Mouse (Mus musculus) hindlimb bud, embryonic 11.5 days (tissue): ENCODE measurements around the gene Gm10912.
"Not testable (repeated sequence)": the region's sequence is repeated elsewhere in the genome, so short reads cannot be mapped to it uniquely, and the experiment has no call there.

ENCODE experiments used
- DNase-seq: peaks from one replicate; pipeline ENCODE4 v3.0.0-alpha.2; 2012; ENCODE audit warnings: low read depth, low spot score; ENCODE audit errors: extremely low spot score

Gm10912 gene

DNA sequence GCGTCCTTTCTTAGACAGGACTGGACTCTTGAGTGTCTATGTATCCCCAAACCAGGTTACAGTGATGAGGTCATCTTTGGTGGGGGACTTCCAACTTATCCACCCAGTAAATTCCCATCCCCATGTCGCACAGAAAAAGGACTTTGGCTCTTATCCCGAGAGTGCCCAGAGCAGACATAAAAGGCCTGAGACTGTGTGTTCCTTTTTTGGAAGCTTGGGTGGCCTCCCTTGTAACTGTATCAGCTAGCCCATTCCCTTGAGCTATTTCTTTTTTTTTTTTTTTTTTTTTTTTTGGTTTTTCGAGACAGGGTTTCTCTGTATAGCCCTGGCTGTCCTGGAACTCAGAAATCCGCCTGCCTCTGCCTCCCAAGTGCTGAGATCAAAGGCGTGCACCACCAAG, at the start of gene Gm10912:
Gene Gm10912 (plus strand): TSS at position 301 of the 400 bp plus-strand sequence.
- DNase-seq: not testable (repeated sequence)

DNA sequence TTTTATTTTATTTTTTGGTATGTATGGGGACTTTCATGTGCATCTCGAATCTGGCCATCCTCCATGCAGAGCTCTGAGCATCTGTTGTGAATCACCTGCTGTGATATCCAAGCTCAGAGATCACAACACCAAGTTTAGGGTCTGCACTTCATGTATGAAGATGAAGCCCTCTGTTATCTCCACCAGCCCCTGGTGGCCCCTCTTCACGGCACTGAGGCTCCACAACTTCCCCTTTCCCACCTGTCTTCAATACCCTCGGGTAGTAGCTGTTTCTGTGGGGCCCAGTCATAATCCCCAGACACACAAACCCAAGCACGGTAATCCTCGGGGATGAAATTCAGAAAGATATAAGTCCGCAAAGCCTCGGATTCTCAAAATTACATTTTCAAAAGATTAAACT, 42.5 kb upstream of the Gm10912 start:
- DNase-seq: no peak

GRCm38 (mm10) chr2:104024656-104025055, 41.0 kb upstream of the Gm10912 start:
- DNase-seq: no peak

GRCm38 (mm10) chr2:104027458-104028138, 38.0 kb upstream of the Gm10912 start, which contains the start of gene Fbxo3:
Fbxo3 (plus strand) TSS chr2:104027721.
- no peak for DNase-seq

- DNase-seq: no peak
Measured at GRCm38 (mm10) chr2:104028139-104028723, 37.4 kb upstream of the Gm10912 start, which contains the start of gene 4931422A03Rik. 4931422A03Rik (minus strand) TSS chr2:104028361.

- no peak for DNase-seq
Measured at GRCm38 (mm10) chr2:104029074-104029473, 36.6 kb upstream of the Gm10912 start.

- no peak for DNase-seq
Measured at GRCm38 (mm10) chr2:104030381-104030780, 35.2 kb upstream of the Gm10912 start.

- no peak for DNase-seq
Measured at GRCm38 (mm10) chr2:104032056-104032455, 33.6 kb upstream of the Gm10912 start.

- no peak for DNase-seq
Measured at GRCm38 (mm10) chr2:104034832-104035472, 30.7 kb upstream of the Gm10912 start.

DNA sequence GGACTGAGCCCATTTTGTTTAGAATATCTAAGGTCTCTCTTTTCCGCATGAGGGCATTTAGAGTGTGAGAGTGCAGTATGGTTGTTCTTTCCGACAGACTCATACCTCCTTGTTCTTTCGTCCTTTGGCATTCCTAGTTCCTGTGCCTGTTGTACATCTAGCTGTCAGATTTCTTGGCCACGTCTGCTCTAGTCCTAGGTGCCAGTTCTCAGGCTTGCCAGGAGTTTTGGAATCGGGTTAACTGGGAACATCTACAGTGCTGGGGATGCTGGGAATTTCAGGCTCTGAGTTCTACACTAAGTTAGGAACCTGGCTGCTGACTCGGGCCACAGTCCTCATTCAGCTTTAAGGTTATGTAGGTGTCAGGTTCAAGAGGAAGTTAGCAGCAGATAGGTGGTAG, 30.0 kb upstream of the Gm10912 start:
- no peak for DNase-seq

DNA sequence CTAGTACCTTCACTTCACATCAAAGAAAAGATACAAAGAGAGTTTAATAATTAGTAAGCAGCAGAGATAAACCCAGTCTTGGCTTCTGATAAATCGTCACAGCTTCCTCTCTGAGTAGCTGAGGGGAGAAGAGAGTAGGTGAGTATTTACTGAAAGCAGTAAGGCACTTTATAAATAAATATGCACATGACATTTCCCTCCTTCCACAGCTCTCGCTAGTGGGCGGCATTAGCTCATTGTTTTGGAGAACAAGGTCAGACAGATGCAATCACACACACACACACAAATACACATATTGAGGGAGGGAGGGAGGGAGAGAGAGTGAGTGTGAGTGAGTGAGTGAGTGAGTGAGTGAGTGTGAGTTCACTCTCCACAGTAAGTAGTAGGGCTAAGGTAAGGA, 29.3 kb upstream of the Gm10912 start:
- DNase-seq: no peak

GRCm38 (mm10) chr2:104038236-104038635, 27.4 kb upstream of the Gm10912 start:
- no peak for DNase-seq

GRCm38 (mm10) chr2:104041632-104042031, 24.0 kb upstream of the Gm10912 start:
- DNase-seq: no peak

DNA sequence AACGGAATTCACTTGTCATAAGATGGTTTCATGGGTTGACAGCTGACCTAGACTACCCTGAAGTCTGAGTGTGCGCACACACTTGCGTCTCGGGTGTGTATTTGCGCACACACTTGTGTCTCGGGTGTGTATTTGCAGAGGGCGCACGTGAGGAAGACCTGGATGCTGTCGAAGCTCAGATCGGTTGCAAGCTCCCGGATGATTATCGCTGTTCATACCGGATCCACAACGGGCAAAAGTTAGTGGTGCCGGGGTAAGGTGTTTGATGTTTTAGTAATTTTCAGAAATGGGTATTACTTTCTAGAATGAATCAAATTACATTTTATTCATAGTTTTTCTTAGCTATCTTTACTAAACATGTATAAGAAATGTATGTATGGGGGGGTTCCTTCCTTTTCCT, 22.9 kb upstream of the Gm10912 start:
- DNase-seq: no peak

DNA sequence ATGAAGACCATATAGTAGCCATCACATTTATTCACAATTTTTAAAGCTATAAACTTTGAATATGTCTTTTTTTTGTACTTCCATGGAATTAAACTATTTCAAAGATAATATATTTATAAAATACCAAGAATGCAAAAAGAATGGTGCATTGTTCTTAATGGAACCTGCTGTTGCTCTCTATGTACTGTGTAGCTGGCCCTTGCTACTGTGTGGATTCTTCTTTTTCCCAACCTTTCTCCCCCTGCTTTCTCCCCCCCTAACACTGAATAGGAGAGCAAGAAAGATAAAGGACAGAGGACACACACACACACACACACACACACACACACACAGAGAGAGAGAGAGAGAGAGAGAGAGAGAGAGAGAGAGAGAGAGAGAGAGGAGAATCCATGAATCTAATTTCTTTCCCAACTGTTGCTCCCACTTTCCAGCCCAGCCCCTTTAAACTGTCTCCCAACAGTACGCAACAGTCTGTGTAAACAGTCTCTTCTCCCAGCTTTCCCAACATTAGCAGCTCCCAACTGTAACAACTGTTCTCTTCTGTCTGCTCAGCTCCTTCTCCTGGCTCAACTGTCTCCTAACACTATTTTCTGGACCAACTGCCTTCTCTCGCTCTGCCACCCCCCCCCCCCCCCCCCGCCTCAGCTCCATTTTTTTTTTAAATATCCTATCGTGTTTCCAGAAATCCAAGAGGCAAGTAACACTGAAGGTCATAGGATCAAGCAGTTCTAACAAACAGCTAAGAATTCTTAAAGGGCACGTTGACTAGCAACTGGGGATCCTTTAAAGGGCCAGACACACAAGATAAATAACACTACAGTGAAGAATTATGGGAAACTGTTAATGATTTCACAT, 21.8 kb upstream of the Gm10912 start:
- DNase-seq: no peak

- no peak for DNase-seq
Measured at GRCm38 (mm10) chr2:104044479-104045080, 21.0 kb upstream of the Gm10912 start.

- DNase-seq: no peak
Measured at GRCm38 (mm10) chr2:104058381-104058780, 7.2 kb upstream of the Gm10912 start.

GRCm38 (mm10) chr2:104058954-104059353, 6.7 kb upstream of the Gm10912 start:
- DNase-seq: no peak

DNA sequence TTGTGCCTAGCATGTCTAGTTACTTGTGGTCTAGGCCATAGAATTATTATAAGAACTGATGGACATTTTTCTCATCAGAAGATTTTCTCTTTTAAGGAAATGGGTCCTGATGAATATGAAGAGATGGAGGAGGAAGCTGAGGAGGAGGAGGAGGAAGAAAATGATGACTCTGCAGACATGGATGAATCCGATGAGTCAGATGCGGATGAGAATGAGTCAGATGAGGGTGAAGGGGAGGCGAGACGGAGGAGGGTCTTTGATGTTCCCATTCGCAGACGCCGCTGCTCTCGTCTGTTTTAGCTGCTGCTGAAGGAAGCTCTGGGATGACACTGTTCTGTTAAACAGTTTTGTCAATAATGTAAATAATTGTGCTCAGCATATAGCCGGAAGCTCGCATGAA, 5.8 kb upstream of the Gm10912 start:
- no peak for DNase-seq

- DNase-seq: no peak
Measured at GRCm38 (mm10) chr2:104060996-104061395, 4.6 kb upstream of the Gm10912 start.

DNA sequence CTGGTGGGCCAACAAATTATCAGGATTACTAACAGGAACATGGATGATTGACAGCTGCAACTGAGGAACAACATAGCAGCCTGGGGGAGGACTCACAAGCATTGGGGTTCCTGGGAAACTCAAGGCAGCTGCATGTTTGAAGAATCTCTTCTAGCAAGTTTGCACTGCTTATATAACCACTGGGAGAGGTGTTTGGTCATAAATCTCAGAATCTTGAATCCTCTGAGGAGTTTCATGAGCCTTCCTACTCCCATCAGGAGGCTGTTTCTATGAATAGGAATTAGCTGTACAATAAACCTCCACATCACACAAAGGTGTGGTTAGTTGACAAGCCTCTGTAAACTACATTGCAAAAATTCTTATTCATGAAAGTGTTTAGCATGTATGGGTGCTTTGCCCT, 3.0 kb upstream of the Gm10912 start:
- no peak for DNase-seq
